Mouse (Mus musculus) spleen, adult 12 weeks (tissue): ENCODE results near the gene Ppp1r9b.
"Not testable (repeated sequence)": the region's sequence is repeated elsewhere in the genome, so short reads cannot be mapped to it uniquely, and the experiment has no call there.

Experiments used
- DNase-seq: peaks from one replicate; pipeline ENCODE4 v3.0.0; 2022; ENCODE audit warnings: low spot score

The Ppp1r9b gene

GRCm38 (mm10) chr11:94998041-94998531 is 7.3 kb downstream of the Ppp1r9b start:
- DNase-seq: no peak

- DNase-seq: no peak
These were observed 9.3 kb downstream of the Ppp1r9b start for GRCm38 (mm10) chr11:95000128-95000527.

- no peak for DNase-seq
These were observed 9.7 kb downstream of the Ppp1r9b start for GRCm38 (mm10) chr11:95000548-95000947.

GRCm38 (mm10) chr11:95001058-95001457 is 10.2 kb downstream of the Ppp1r9b start:
- DNase-seq: peak; percentile 69

GRCm38 (mm10) chr11:95001584-95002347 is 10.9 kb downstream of the Ppp1r9b start:
- no peak for DNase-seq

GRCm38 (mm10) chr11:95002705-95003104 is 11.9 kb downstream of the Ppp1r9b start:
- DNase-seq: no peak

- no peak for DNase-seq
These were observed 13.5 kb downstream of the Ppp1r9b start for GRCm38 (mm10) chr11:95004136-95004936.

- DNase-seq: no peak
These were observed 14.0 kb downstream of the Ppp1r9b start for GRCm38 (mm10) chr11:95004937-95005198.

- DNase-seq: no peak
These were observed 15.2 kb downstream of the Ppp1r9b start for GRCm38 (mm10) chr11:95006038-95006437.

- peak; percentile 70 for DNase-seq
These were observed 15.8 kb downstream of the Ppp1r9b start for GRCm38 (mm10) chr11:95006525-95007219.

GRCm38 (mm10) chr11:95007418-95007817 is 16.6 kb downstream of the Ppp1r9b start:
- DNase-seq: no peak

- DNase-seq: no peak
These were observed 18.1 kb downstream of the Ppp1r9b start for GRCm38 (mm10) chr11:95008661-95009628.

GRCm38 (mm10) chr11:95009629-95010014 is 18.8 kb downstream of the Ppp1r9b start, which contains the start of gene Samd14:
TSS of gene Samd14 (plus strand) at chr11:95009879.
- DNase-seq: no peak

GRCm38 (mm10) chr11:95010141-95010739 is 19.4 kb downstream of the Ppp1r9b start:
- DNase-seq: no peak

GRCm38 (mm10) chr11:95010841-95011403 is 20.1 kb downstream of the Ppp1r9b start:
- DNase-seq: not testable (repeated sequence)

GRCm38 (mm10) chr11:95011416-95011815 is 20.6 kb downstream of the Ppp1r9b start:
- DNase-seq: no peak

- DNase-seq: peak; percentile 62
These were observed 21.2 kb downstream of the Ppp1r9b start for GRCm38 (mm10) chr11:95012075-95012474.

GRCm38 (mm10) chr11:95012487-95012886 is 21.7 kb downstream of the Ppp1r9b start:
- DNase-seq: no peak

GRCm38 (mm10) chr11:95015484-95015883 is 24.6 kb downstream of the Ppp1r9b start:
- DNase-seq: no peak

GRCm38 (mm10) chr11:95022237-95022992 is 31.6 kb downstream of the Ppp1r9b start:
- DNase-seq: no peak
